Mouse (Mus musculus) stomach, postnatal 0 days (tissue): ENCODE results near the gene Elk4. TPM values are rescaled to one million over a fixed set of nuclear protein-coding genes. Genes with fewer than 3 reads are reported as not detected.
A peak's percentile ranks its signal among the peaks of the same experiment; 100 is the strongest.

ENCODE experiments used
- ATAC-seq: fragments of 200-750 bp; cut with Nextera tagmentation; 2 replicates; pipeline ENCODE4 v1.8.0; 2017; ENCODE audit not compliant: low FRiP score, low TSS enrichment
- DNase-seq: peaks from one replicate; pipeline ENCODE4 v3.0.0-alpha.2; 2016; ENCODE audit warnings: low spot score
- H3K27ac ChIP-seq: fragments of 300-500 bp; sonication (generic); replicated peaks from 2 replicates; pipeline ENCODE4 v1.5.1; 2014; ENCODE audit warnings: mild to moderate bottlenecking, control low read depth
- H3K27me3 ChIP-seq: fragments of 300-500 bp; sonication (generic); 2 replicates; pipeline ENCODE4 v1.6.1; 2014; ENCODE audit warnings: low read length; ENCODE audit not compliant: control insufficient read depth, insufficient read depth
- H3K36me3 ChIP-seq: fragments of 300-500 bp; sonication (generic); 2 replicates; pipeline ENCODE4 v1.6.1; 2014; ENCODE audit warnings: low read length, mixed read lengths; ENCODE audit not compliant: control insufficient read depth, insufficient read depth
- H3K4me1 ChIP-seq: fragments of 300-500 bp; sonication (generic); replicated peaks from 2 replicates; pipeline ENCODE4 v1.6.1; 2014; ENCODE audit warnings: antibody characterized with exemption; ENCODE audit not compliant: control insufficient read depth, insufficient read depth
- H3K4me2 ChIP-seq: fragments of 300-500 bp; sonication (generic); replicated peaks from 2 replicates; pipeline ENCODE4 v1.6.1; 2014; ENCODE audit warnings: low read depth, mild to moderate bottlenecking, control low read depth, moderate library complexity
- H3K4me3 ChIP-seq: fragments of 300-500 bp; sonication (generic); 2 replicates; pipeline ENCODE4 v1.5.1; 2014; ENCODE audit warnings: low read depth, low read length, control low read depth
- H3K9ac ChIP-seq: fragments of 300-500 bp; sonication (generic); 2 replicates; pipeline ENCODE4 v1.6.1; 2014; ENCODE audit warnings: mild to moderate bottlenecking, low read length, control low read depth, mixed read lengths
- H3K9me3 ChIP-seq: fragments of 300-500 bp; sonication (generic); 2 replicates; pipeline ENCODE4 v1.6.1; 2016; ENCODE audit warnings: low read length; ENCODE audit not compliant: control insufficient read depth
- CTCF ChIP-seq: IDR thresholded peaks from 2 replicates; pipeline ENCODE4 v1.5.1; 2016; ENCODE audit warnings: antibody characterized with exemption, low read depth, mild to moderate bottlenecking, moderate library complexity
- EP300 ChIP-seq: optimal IDR thresholded peaks from 2 replicates; pipeline ENCODE3; 2016; ENCODE audit warnings: antibody characterized with exemption
- WGBS: fragments of 180-500 bp; shearing (Covaris S2); extraction: QIAGEN DNeasy Blood & Tissue Kit; methylation state at CpG from one replicate; pipeline ENCODE4 v1.1.7; 2014; 5-methylcytosine and 5-hydroxymethylcytosine counted together
- polyA plus RNA-seq: library from polyadenylated mRNA; unstranded; fragments of >200 nt; fragmentation: Nextera tagmentation; extraction: Ambion mirVana; gene quantifications from 2 replicates; pipeline ENCODE4 v1.2.1, GENCODE M21; 2015

Gene Elk4
- polyA plus RNA-seq, 1 experiment from 2014 or later = 13.8 TPM

DNA sequence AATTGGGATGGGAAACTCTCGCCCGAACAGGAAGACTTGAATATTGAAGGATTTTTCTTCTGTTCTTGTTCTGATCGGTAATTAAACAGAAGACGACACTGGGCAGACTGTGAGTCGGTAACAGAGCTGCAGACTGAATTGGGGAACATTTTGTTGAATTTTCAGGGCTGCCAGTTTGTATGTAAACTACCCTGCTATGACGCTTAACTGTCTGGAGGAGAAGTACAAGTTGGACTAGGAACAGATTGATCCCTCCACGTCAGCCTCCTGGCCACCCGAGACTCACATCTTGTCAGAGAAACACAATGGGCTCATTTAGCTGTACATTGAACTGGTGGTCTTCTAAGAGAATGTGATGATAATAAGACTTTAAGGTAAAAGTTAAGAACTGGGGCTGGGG is 5.5 kb downstream of the Elk4 start:
- H3K4me1 ChIP-seq = no peaks in the 10 kb centered on the region
- ATAC-seq = no peak
- H3K4me2 ChIP-seq = no peak overlapping the region
- H3K27me3 ChIP-seq = no peaks in the 10 kb centered on the region
- no peak overlapping the region for H3K9ac ChIP-seq
- WGBS = 72% methylated on average over 8 of the region's 8 CpGs
- no peak overlapping the region for H3K27ac ChIP-seq
- no peak for DNase-seq
- TF ChIP-seq CTCF = no peak
- H3K36me3 ChIP-seq = peaks cover under 1% of the 10 kb centered on the region; the same call in 1 of the 2 replicates
- no peaks in the 10 kb centered on the region for H3K9me3 ChIP-seq
- no peak overlapping the region for H3K4me3 ChIP-seq

DNA sequence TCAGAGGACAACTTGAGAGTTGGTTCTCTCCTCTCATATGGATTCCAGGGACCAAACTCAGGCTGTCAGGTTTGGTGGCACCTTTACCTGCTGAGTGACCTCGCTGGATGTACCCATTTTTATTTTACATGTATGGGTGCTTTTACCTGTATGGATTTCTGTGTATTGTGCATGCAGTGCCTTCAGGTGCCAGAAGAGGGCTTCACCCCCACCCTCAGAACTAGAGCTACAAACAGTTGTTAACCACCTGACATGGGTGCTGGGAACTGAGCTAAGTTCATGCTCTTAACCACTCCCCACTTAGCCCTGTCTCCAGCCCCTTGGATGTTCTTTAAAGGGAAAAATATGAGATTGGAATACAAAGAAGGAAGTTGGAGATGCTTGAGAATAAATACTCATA is 7.4 kb downstream of the Elk4 start:
- Histone ChIP-seq H3K27ac (no peak overlapping the region), H3K9ac (no peak overlapping the region), H3K9me3 (no peaks in the 10 kb centered on the region), H3K36me3 (peaks cover 9% of the 10 kb centered on the region), H3K4me1 (no peaks in the 10 kb centered on the region), H3K4me3 (no peak overlapping the region), H3K4me2 (no peak overlapping the region), H3K27me3 (no peaks in the 10 kb centered on the region)
- WGBS = 97% methylated on average over 1 of the region's 1 CpGs
- no peak for DNase-seq
- TF ChIP-seq CTCF = peak; percentile 47
- no peak for TF ChIP-seq EP300
- no peak for ATAC-seq

DNA sequence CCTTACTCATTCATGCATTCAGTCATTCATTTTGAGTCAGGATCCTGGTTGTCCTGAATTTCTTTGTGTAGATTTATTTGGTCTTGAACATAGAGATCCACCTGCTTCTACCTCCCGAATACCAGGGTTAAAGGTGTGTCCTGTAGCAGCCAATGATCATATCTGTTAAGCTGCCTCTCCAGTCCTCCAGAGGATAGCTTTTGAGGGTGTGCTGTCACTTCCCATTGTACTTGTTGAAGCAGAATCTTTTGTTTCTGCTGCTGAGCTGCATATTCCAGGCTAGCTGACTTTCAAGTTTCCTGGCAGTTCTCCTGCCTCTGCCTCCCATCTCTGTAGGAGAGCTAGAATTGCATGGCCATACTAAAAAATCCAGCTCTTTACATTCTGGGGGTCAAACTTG is 9.3 kb downstream of the Elk4 start:
- TF ChIP-seq EP300 (no peak), CTCF (no peak)
- H3K27me3 ChIP-seq = no peaks in the 10 kb centered on the region
- no peak overlapping the region for H3K9ac ChIP-seq
- H3K4me1 ChIP-seq = no peaks in the 10 kb centered on the region
- no peak for DNase-seq
- H3K4me3 ChIP-seq = no peak overlapping the region
- no peak overlapping the region for H3K4me2 ChIP-seq
- H3K9me3 ChIP-seq = no peaks in the 10 kb centered on the region
- ATAC-seq = no peak
- H3K27ac ChIP-seq = no peak overlapping the region
- 83% methylated on average over 1 of the region's 1 CpGs for WGBS
- peaks cover 11% of the 10 kb centered on the region for H3K36me3 ChIP-seq

DNA sequence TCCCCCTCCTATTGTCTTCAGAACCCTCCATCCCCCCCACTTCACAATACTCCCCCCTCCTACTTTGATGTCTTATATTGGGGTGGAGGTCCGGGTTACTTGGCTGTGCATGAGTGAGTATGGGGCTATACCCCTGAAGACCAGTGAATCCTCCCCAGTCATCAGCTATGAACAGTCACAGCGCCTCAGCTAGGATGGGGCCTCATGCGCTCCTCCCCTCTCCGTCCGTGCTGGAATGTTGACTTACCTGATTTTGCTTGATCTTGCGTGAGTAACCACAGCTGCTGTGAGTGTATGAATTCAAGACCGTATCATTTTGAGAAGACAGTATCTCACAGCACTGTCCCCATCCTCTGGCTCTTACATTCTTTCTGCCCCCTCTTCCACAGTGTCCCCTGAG is 12.5 kb downstream of the Elk4 start:
- DNase-seq (no peak), ATAC-seq (peak; percentile 53; the same call in 1 of the 2 replicates)
- Histone ChIP-seq H3K27ac (no peak overlapping the region), H3K4me2 (no peak overlapping the region), H3K9ac (no peak overlapping the region), H3K27me3 (no peaks in the 10 kb centered on the region), H3K36me3 (peaks cover 24% of the 10 kb centered on the region), H3K9me3 (no peaks in the 10 kb centered on the region), H3K4me1 (no peaks in the 10 kb centered on the region), H3K4me3 (no peak overlapping the region)
- 69% methylated on average over 7 of the region's 7 CpGs for WGBS
- TF ChIP-seq CTCF (no peak), EP300 (no peak)

DNA sequence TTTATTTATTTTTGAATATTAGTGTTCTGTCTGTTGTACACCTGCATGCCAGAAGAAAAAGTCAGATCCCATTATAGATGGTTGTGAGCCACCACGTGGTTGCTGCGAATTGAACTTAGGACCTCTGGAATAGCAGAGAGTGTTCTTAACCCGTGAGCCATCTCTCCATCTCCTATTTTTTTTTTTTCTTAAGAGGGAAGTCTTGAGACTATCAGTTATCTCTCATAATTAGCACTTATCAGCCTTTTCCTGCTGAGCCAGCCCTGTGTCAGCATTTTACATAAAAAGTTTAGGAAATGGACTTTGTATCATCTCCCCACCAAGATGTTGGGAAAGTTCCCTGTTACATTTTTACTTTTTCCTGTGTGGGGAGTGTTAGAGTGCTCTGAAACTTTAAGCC is 14.7 kb downstream of the Elk4 start:
- Histone ChIP-seq H3K36me3 (peaks cover 32% of the 10 kb centered on the region), H3K4me3 (no peak overlapping the region), H3K27ac (no peak overlapping the region), H3K27me3 (no peaks in the 10 kb centered on the region), H3K4me1 (no peaks in the 10 kb centered on the region), H3K4me2 (no peak overlapping the region), H3K9ac (no peak overlapping the region), H3K9me3 (no peaks in the 10 kb centered on the region)
- WGBS = 74% methylated on average over 3 of the region's 3 CpGs
- ATAC-seq (no peak), DNase-seq (no peak)
- TF ChIP-seq EP300 = no peak
- no peak for TF ChIP-seq CTCF

DNA sequence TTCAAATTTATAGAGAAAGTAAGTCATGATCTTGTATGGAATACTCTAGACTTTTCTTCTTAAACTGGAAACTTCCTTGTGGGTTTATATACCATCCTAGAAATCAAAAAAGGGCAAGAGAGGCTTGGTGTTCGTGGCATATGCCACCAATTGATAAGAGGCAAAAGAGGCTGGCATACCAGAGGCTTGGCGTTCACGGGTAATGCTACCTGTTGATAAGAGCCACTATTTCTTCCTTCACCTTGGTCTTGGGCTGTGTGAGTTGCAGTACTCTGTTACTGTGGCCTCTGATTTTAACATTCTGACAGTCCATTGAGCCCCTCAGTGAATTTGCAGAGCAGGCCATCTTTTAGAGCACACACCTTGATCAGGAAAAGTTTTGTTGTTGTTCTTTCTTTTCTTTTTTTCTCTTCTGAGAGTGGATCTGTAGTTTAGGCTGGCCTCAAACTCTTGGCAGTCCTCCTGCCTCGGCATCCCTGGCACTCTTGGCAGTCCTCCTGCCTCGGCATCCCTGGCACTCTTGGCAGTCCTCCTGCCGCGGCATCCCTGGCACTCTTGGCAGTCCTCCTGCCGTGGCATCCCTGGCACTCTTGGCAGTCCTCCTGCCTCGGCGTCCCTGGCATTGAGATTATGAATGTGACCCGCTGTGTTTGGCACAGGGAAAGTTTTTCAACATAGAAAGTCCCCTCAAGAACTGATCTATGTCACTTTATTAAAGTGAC is 19.7 kb downstream of the Elk4 start:
- no peak for ATAC-seq
- H3K36me3 ChIP-seq = peaks cover 25% of the 10 kb centered on the region
- H3K4me3 ChIP-seq = no peak overlapping the region
- no peak overlapping the region for H3K4me2 ChIP-seq
- DNase-seq = no peak
- no peaks in the 10 kb centered on the region for H3K4me1 ChIP-seq
- H3K27ac ChIP-seq = no peak overlapping the region
- no peak overlapping the region for H3K9ac ChIP-seq
- no peaks in the 10 kb centered on the region for H3K9me3 ChIP-seq
- no peak for TF ChIP-seq EP300
- TF ChIP-seq CTCF = no peak
- 82% methylated on average over 11 of the region's 11 CpGs for WGBS
- H3K27me3 ChIP-seq = no peaks in the 10 kb centered on the region
